Mouse (Mus musculus): ENCODE measurements around the gene Cul9. TPM values are rescaled to one million over a fixed set of nuclear protein-coding genes. Genes with fewer than 3 reads are reported as not detected.

Gene Cul9
- total RNA-seq, 1 experiment = 1.8 TPM

DNA sequence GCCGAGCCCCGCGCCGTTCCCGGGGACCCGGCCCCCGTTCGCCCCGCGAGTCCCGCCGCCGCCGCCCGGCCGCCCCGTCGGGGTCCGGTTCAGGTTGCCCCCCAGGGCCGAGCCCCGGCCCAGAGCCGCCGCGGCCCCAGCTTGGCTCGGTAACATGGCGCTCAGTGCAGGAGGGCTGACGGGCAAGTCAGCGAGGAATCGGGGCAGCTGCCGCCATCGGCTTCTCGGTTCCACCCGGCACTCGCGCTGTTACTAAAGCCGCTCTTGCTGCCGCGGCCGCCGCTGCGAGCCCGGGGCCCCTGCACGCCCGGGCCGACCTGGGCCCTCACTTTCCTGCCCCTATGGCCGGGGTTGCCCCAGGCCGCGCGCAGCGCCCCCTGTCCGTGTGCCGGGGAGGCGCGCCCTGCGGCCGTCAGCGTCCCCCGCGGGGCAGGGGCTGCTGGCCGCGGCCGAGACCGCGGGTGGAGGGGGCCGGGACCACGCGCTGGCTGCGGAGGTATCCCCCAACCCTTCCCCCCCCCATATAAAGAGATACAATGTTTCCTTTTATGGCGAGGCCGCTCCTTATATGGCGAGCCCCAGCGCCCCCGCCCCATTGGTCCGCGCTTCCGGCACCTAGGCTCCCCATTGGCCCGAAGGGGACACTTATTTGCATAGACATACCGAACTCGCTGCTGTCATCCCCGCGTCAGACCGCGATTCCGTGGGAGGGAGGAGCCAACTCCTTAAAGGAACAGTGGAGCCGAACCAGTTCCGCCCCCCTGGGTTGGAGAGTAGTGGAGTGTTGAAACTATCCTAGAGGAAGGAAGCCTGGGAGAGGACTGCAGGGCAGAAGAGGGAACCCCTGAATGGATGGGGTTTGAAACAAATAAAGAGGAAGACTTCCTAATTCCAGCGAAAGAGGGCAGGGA lies 9.7 kb upstream of the Cul9 start, which contains the start of gene Srf:
Srf (minus strand) TSS at position 503 of the 911 bp plus-strand sequence.
- in situ Hi-C loops (cut with MboI; ENCODE audit: low sequenced_read_pairs in 2 of 2, unreplicated experiment in 2 of 2) = no loop called here
- peaks cover 5 to 7% of the 10 kb centered on the region in 2 experiments; a peak in 2 of 4 replicates for H3K4me1 ChIP-seq (ENCODE audit: control insufficient read depth in 2 of 2, insufficient read depth in 2 of 2, low read length in 2 of 2, poor library complexity in 1 of 2)

GRCm38 (mm10) chr17:46554977-46555672 lies 8.9 kb upstream of the Cul9 start:
- TF ChIP-seq ZC3H11A (IDR thresholded peaks at IDR 0.05; ENCODE audit: borderline replicate concordance, low read depth, low read length) = no peak
- TF ChIP-seq HCFC1 (IDR thresholded peaks at IDR 0.05; ENCODE audit: borderline replicate concordance, insufficient read depth, low read length) = 0 out of 2 replicates have a peak, but pooled peaks have one; percentile 19
- no peak for DNase-seq (ENCODE audit: low read depth, low spot score)

More for the DNA sequence above, 9.7 kb upstream of the Cul9 start, which contains the start of gene Srf:
- peak within 1 kb of the TSS; percentile 35; the same call in 1 of the 2 replicates for H3K27ac ChIP-seq (ENCODE audit: insufficient read depth, low read depth, low read length, poor library complexity, severe bottlenecking)
- TF ChIP-seq HCFC1 (IDR thresholded peaks at IDR 0.05; ENCODE audit: borderline replicate concordance, insufficient read depth, low read length) = no peak
- TF ChIP-seq ZNF384 (IDR thresholded peaks at IDR 0.05; ENCODE audit: low read depth, low read length) = no peak
- TF ChIP-seq ZC3H11A (IDR thresholded peaks at IDR 0.05; ENCODE audit: borderline replicate concordance, low read depth, low read length) = no peak
- peak; percentile 61 for TF ChIP-seq CHD2 (IDR thresholded peaks at IDR 0.05; ENCODE audit: low read depth, low read length)
- TF ChIP-seq MAFK (IDR thresholded peaks at IDR 0.05; ENCODE audit: insufficient read depth, low read depth, low read length) = no peak
- peaks cover 9% of the 10 kb centered on the region; the same call in 1 of the 2 replicates for H3K36me3 ChIP-seq (ENCODE audit: control insufficient read depth, insufficient read depth, low read length, poor library complexity, severe bottlenecking)
- DNase-seq (ENCODE audit: low read depth, low spot score) = peak; percentile 98
- H3K9ac ChIP-seq (ENCODE audit: insufficient read depth, low read depth, low read length, poor library complexity, severe bottlenecking) = peak within 1 kb of the TSS; percentile 96
- H3K9me3 ChIP-seq (ENCODE audit: control insufficient read depth, insufficient read depth, low read depth, low read length) = no peaks in the 10 kb centered on the region
- peak within 1 kb of the TSS; percentile 97 to 98 for H3K4me3 ChIP-seq (ENCODE audit: insufficient read depth in 1 of 2, low read depth in 1 of 2, low read length in 2 of 2, poor library complexity in 1 of 2, severe bottlenecking in 1 of 2)

GRCm38 (mm10) chr17:46554646-46554976 lies 8.4 kb upstream of the Cul9 start:
- Histone ChIP-seq H3K4me1 (ENCODE audit: control insufficient read depth in 2 of 2, insufficient read depth in 2 of 2, low read length in 2 of 2, poor library complexity in 1 of 2) (peaks cover 5 to 7% of the 10 kb centered on the region in 2 experiments; a peak in 2 of 4 replicates), H3K9me3 (ENCODE audit: control insufficient read depth, insufficient read depth, low read depth, low read length) (no peaks in the 10 kb centered on the region), H3K36me3 (ENCODE audit: control insufficient read depth, insufficient read depth, low read length, poor library complexity, severe bottlenecking) (peaks cover 15% of the 10 kb centered on the region), H3K4me3 (ENCODE audit: insufficient read depth in 1 of 2, low read depth in 1 of 2, low read length in 2 of 2, poor library complexity in 1 of 2, severe bottlenecking in 1 of 2) (peak overlapping the region; percentile 97 to 98), H3K9ac (ENCODE audit: insufficient read depth, low read depth, low read length, poor library complexity, severe bottlenecking) (peak overlapping the region; percentile 96), H3K27ac (ENCODE audit: insufficient read depth, low read depth, low read length, poor library complexity, severe bottlenecking) (no peak overlapping the region)
- TF ChIP-seq HCFC1 (IDR thresholded peaks at IDR 0.05; ENCODE audit: borderline replicate concordance, insufficient read depth, low read length) (no peak; the same call in 1 of the 2 replicates), ZNF384 (IDR thresholded peaks at IDR 0.05; ENCODE audit: low read depth, low read length) (no peak), ZC3H11A (IDR thresholded peaks at IDR 0.05; ENCODE audit: borderline replicate concordance, low read depth, low read length) (no peak), MAFK (IDR thresholded peaks at IDR 0.05; ENCODE audit: insufficient read depth, low read depth, low read length) (no peak), CHD2 (IDR thresholded peaks at IDR 0.05; ENCODE audit: low read depth, low read length) (no peak)
- no peak for DNase-seq (ENCODE audit: low read depth, low spot score)
- in situ Hi-C loops (cut with MboI; ENCODE audit: low sequenced_read_pairs in 2 of 2, unreplicated experiment in 2 of 2) = no loop called here

More at GRCm38 (mm10) chr17:46554977-46555672, 8.9 kb upstream of the Cul9 start:
- peaks cover 12% of the 10 kb centered on the region; the same call in 1 of the 2 replicates for H3K36me3 ChIP-seq (ENCODE audit: control insufficient read depth, insufficient read depth, low read length, poor library complexity, severe bottlenecking)
- H3K4me1 ChIP-seq (ENCODE audit: control insufficient read depth in 2 of 2, insufficient read depth in 2 of 2, low read length in 2 of 2, poor library complexity in 1 of 2) = peaks cover 5 to 7% of the 10 kb centered on the region in 2 experiments; a peak in 2 of 4 replicates
- H3K9ac ChIP-seq (ENCODE audit: insufficient read depth, low read depth, low read length, poor library complexity, severe bottlenecking) = peak overlapping the region; percentile 96
- H3K4me3 ChIP-seq (ENCODE audit: insufficient read depth in 1 of 2, low read depth in 1 of 2, low read length in 2 of 2, poor library complexity in 1 of 2, severe bottlenecking in 1 of 2) = peak overlapping the region; percentile 97 to 98
- H3K9me3 ChIP-seq (ENCODE audit: control insufficient read depth, insufficient read depth, low read depth, low read length) = no peaks in the 10 kb centered on the region
- in situ Hi-C loops (cut with MboI; ENCODE audit: low sequenced_read_pairs in 2 of 2, unreplicated experiment in 2 of 2) = no loop called here
- H3K27ac ChIP-seq (ENCODE audit: insufficient read depth, low read depth, low read length, poor library complexity, severe bottlenecking) = no peak overlapping the region

DNA sequence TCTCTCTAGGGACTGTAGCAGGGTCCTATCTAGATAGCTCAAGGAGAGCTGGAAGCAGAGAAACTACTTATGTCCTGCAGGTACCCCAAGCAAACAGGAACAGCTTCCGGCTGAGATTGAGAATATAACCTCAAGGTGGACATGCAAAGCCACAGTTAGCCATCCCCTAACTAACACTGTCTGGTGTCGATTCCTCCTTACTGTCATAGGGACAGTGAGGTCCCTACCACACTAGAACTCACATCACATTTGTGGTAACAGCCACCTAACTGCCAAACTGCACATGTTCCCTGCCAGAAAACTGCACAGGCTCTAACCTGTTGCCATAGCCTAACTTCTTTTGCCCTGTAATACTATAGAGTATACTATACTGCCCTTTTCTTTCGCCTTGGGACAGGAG lies 7.7 kb upstream of the Cul9 start:
- H3K4me1 ChIP-seq (ENCODE audit: control insufficient read depth in 2 of 2, insufficient read depth in 2 of 2, low read length in 2 of 2, poor library complexity in 1 of 2) = peaks cover 5 to 8% of the 10 kb centered on the region in 2 experiments; a peak in 2 of 4 replicates
- DNase-seq (ENCODE audit: low read depth, low spot score) = no peak
- H3K9ac ChIP-seq (ENCODE audit: insufficient read depth, low read depth, low read length, poor library complexity, severe bottlenecking) = no peak overlapping the region
- peaks cover 18% of the 10 kb centered on the region for H3K36me3 ChIP-seq (ENCODE audit: control insufficient read depth, insufficient read depth, low read length, poor library complexity, severe bottlenecking)
- in situ Hi-C loops (cut with MboI; ENCODE audit: low sequenced_read_pairs in 2 of 2, unreplicated experiment in 2 of 2) = no loop called here
- H3K9me3 ChIP-seq (ENCODE audit: control insufficient read depth, insufficient read depth, low read depth, low read length) = no peaks in the 10 kb centered on the region
- H3K27ac ChIP-seq (ENCODE audit: insufficient read depth, low read depth, low read length, poor library complexity, severe bottlenecking) = no peak overlapping the region
- peak overlapping the region in 1 of 2 experiments; percentile 98; a peak in 1 of 4 replicates for H3K4me3 ChIP-seq (ENCODE audit: insufficient read depth in 1 of 2, low read depth in 1 of 2, low read length in 2 of 2, poor library complexity in 1 of 2, severe bottlenecking in 1 of 2)
- TF ChIP-seq HCFC1 (IDR thresholded peaks at IDR 0.05; ENCODE audit: borderline replicate concordance, insufficient read depth, low read length) = no peak
- TF ChIP-seq ZC3H11A (IDR thresholded peaks at IDR 0.05; ENCODE audit: borderline replicate concordance, low read depth, low read length) = no peak
- no peak for TF ChIP-seq ZNF384 (IDR thresholded peaks at IDR 0.05; ENCODE audit: low read depth, low read length)
- TF ChIP-seq MAFK (IDR thresholded peaks at IDR 0.05; ENCODE audit: insufficient read depth, low read depth, low read length) = no peak
- no peak for TF ChIP-seq CHD2 (IDR thresholded peaks at IDR 0.05; ENCODE audit: low read depth, low read length)

All from ES-E14 (cell line).